Mouse (Mus musculus) c-Kit-positive CD71-positive TER-119-negative erythroid progenitor cells, embryonic 14.5 days (primary cell): ENCODE measurements around the gene Ncam2.

Source experiments
- DNase-seq: peaks from one replicate; pipeline ENCODE4 v3.0.0-alpha.2; 2013; ENCODE audit warnings: low read depth

The Ncam2 gene

GRCm38 (mm10) chr16:81200201-81201071 is at the start of gene Ncam2:
Gene Ncam2 (plus strand): TSS chr16:81200697.
- DNase-seq, result no peak

- DNase-seq, result no peak
These were observed 29.7 kb upstream of the Ncam2 start for GRCm38 (mm10) chr16:81170828-81171227.

GRCm38 (mm10) chr16:81175302-81175943 is 25.1 kb upstream of the Ncam2 start:
- no peak for DNase-seq

GRCm38 (mm10) chr16:81179801-81180200 is 20.7 kb upstream of the Ncam2 start:
- no peak for DNase-seq

- DNase-seq, result no peak
These were observed 12.8 kb upstream of the Ncam2 start for GRCm38 (mm10) chr16:81187579-81188179.

- DNase-seq, result no peak
These were observed 8.9 kb upstream of the Ncam2 start for GRCm38 (mm10) chr16:81191621-81192020.

GRCm38 (mm10) chr16:81192607-81193006 is 7.9 kb upstream of the Ncam2 start:
- no peak for DNase-seq

- no peak for DNase-seq
These were observed 1.0 kb upstream of the Ncam2 start for GRCm38 (mm10) chr16:81199467-81199866.

GRCm38 (mm10) chr16:81201471-81201870 is 974 bp downstream of the Ncam2 start:
- DNase-seq, result no peak

- no peak for DNase-seq
These were observed 1.5 kb downstream of the Ncam2 start for GRCm38 (mm10) chr16:81201992-81202391.

- no peak for DNase-seq
These were observed 2.2 kb downstream of the Ncam2 start for GRCm38 (mm10) chr16:81202721-81203161.

- no peak for DNase-seq
These were observed 4.0 kb downstream of the Ncam2 start for GRCm38 (mm10) chr16:81204405-81205034.

- no peak for DNase-seq
These were observed 20.7 kb downstream of the Ncam2 start for GRCm38 (mm10) chr16:81221176-81221575.

GRCm38 (mm10) chr16:81223841-81224240 is 23.3 kb downstream of the Ncam2 start:
- no peak for DNase-seq

- DNase-seq, result no peak
These were observed 23.8 kb downstream of the Ncam2 start for GRCm38 (mm10) chr16:81224253-81224652.

GRCm38 (mm10) chr16:81254875-81255274 is 54.4 kb downstream of the Ncam2 start:
- DNase-seq, result no peak

GRCm38 (mm10) chr16:81260429-81260828 is 59.9 kb downstream of the Ncam2 start:
- no peak for DNase-seq

- DNase-seq, result no peak
These were observed 73.3 kb downstream of the Ncam2 start for GRCm38 (mm10) chr16:81273597-81274360.

GRCm38 (mm10) chr16:81284241-81284640 is 83.7 kb downstream of the Ncam2 start:
- DNase-seq, result peak; percentile 1

- DNase-seq, result no peak
These were observed 84.7 kb downstream of the Ncam2 start for GRCm38 (mm10) chr16:81284859-81285837.
